Mouse (Mus musculus) central nervous system, embryonic 11.5 days (tissue): ENCODE data around the gene Hcfc2. TPM values are rescaled to one million over a fixed set of nuclear protein-coding genes. Genes with fewer than 3 reads are reported as not detected.

Experiments
- polyA plus RNA-seq: library from polyadenylated mRNA; depleted of rRNA; stranded (reverse); fragments of >200 nt; gene quantifications from 2 replicates; pipeline ENCODE4 v1.2.3, GENCODE M21; 2012; rRNA removed

Gene Hcfc2
- 21.2 and 29.7 TPM in 2 replicates for polyA plus RNA-seq

GRCm38 (mm10) chr10:82695956-82696355, at the start of gene Hcfc2:
Hcfc2 (plus strand) TSS chr10:82696160.

GRCm38 (mm10) chr10:82690494-82690893, 5.5 kb upstream of the Hcfc2 start, which contains the start of gene Glt8d2:
Glt8d2 (minus strand) TSS chr10:82690650.

GRCm38 (mm10) chr10:82763840-82764631, 68.1 kb downstream of the Hcfc2 start, which contains the start of gene Nfyb:
Nfyb (minus strand) TSS chr10:82764144.

Other genes with a start within 250 kb of the Hcfc2 start
- gene Gm1553, start 203.5 kb upstream of the Hcfc2 start, polyA plus RNA-seq = not detected in 2 replicates
- 25.5 and 34.1 TPM in 2 replicates for gene 1190007I07Rik, start 72.9 kb upstream of the Hcfc2 start, polyA plus RNA-seq
- 160 and 171 TPM in 2 replicates for gene Tdg, start 66.3 kb upstream of the Hcfc2 start, polyA plus RNA-seq
- 1.9 and 5.5 TPM in 2 replicates for gene Glt8d2, start 5.5 kb upstream of the Hcfc2 start, polyA plus RNA-seq
- gene Nfyb, start 68.0 kb downstream of the Hcfc2 start, polyA plus RNA-seq = 69.1 and 72.5 TPM in 2 replicates
- 117 and 122 TPM in 2 replicates for gene Txnrd1, start 137.8 kb downstream of the Hcfc2 start, polyA plus RNA-seq
- 1.5 and 3.4 TPM in 2 replicates for gene Eid3, start 170.5 kb downstream of the Hcfc2 start, polyA plus RNA-seq